ENCODE assay signal across 12 mouse cellular contexts in genomic region chr15:86276538-86277264, GRCm38 (mm10).
DNase-seq lines count a peak whose midpoint lies in the region; ATAC-seq and TF ChIP-seq lines count a peak whose summit lies in the region.
"Had no signal": no experiment of that assay in that cellular context is flagged by ENCODE, and none has a peak within 500 bp of the region (broad histone marks: within the 10 kb centered on the region; RNA-seq: fewer than 3 reads in every experiment).

No protein-coding gene starts in this region.

- TF ChIP-seq POLR2A in heart, adult 2 months (IDR thresholded peaks at IDR 0.05; ENCODE audit: insufficient read depth, low read depth, low read length) = no peak

- no peak overlapping the region for H3K4me2 ChIP-seq in neural tube, embryonic 14.5 days (ENCODE audit: low read depth, low read length)
- H3K4me2 ChIP-seq in neural tube, embryonic 15.5 days = no peak overlapping the region
- peak overlapping the region; percentile 16; the same call in 1 of the 2 replicates for H3K4me2 ChIP-seq in forebrain, embryonic 16.5 days (ENCODE audit: low read length)
- no peak overlapping the region for H3K4me2 ChIP-seq in limb, embryonic 11.5 days (ENCODE audit: low read depth, severe bottlenecking)
- H3K4me2 ChIP-seq in stomach, postnatal 0 days (replicated peaks; ENCODE audit: low read depth) = no peak overlapping the region

- H3K36me3 ChIP-seq in neural tube, embryonic 14.5 days (ENCODE audit: control insufficient read depth, insufficient read depth, low read length) = no peaks in the 10 kb centered on the region
- H3K36me3 ChIP-seq in neural tube, embryonic 15.5 days = no peaks in the 10 kb centered on the region
- no peaks in the 10 kb centered on the region for H3K36me3 ChIP-seq in forebrain, embryonic 16.5 days (ENCODE audit: control insufficient read depth, insufficient read depth)
- H3K36me3 ChIP-seq in limb, embryonic 11.5 days (ENCODE audit: control insufficient read depth, insufficient read depth, low read length) = no peaks in the 10 kb centered on the region
- H3K36me3 ChIP-seq in stomach, postnatal 0 days (ENCODE audit: control insufficient read depth, insufficient read depth, low read length) = no peaks in the 10 kb centered on the region; the same call in 1 of the 2 replicates
- H3K36me3 ChIP-seq in heart, adult 2 months (ENCODE audit: control insufficient read depth, insufficient read depth, low read length) = no peaks in the 10 kb centered on the region

- DNase-seq in limb, embryonic 11.5 days (ENCODE audit: low spot score) = no peak
- DNase-seq in stomach, postnatal 0 days (ENCODE audit: low spot score) = no peak
- no peak for DNase-seq in kidney, postnatal 4 days
- DNase-seq in heart, adult 2 months = no peak
- no peak for DNase-seq in heart, postnatal 4 days
- DNase-seq: cerebellum, adult 9-11 months had no signal

- no peak overlapping the region for H3K4me3 ChIP-seq in neural tube, embryonic 14.5 days (ENCODE audit: low read depth, low read length)
- no peak overlapping the region for H3K4me3 ChIP-seq in neural tube, embryonic 15.5 days (replicated peaks)
- no peak overlapping the region for H3K4me3 ChIP-seq in forebrain, embryonic 16.5 days (replicated peaks; ENCODE audit: low read length)
- no peak overlapping the region for H3K4me3 ChIP-seq in limb, embryonic 11.5 days (ENCODE audit: low read depth, low read length)
- no peak overlapping the region for H3K4me3 ChIP-seq in stomach, postnatal 0 days (ENCODE audit: low read depth, low read length)
- H3K4me3 ChIP-seq in heart, adult 2 months = no peak overlapping the region
- H3K4me3 ChIP-seq: megakaryocyte, embryonic 14.5 days had no signal

- ATAC-seq in neural tube, embryonic 14.5 days (ENCODE audit: low read depth) = 0 out of 2 replicates have a peak, but pooled peaks have one; percentile 29
- ATAC-seq in neural tube, embryonic 15.5 days (ENCODE audit: low FRiP score) = no peak
- ATAC-seq in forebrain, embryonic 16.5 days = peak; percentile 60
- no peak for ATAC-seq in limb, embryonic 11.5 days (ENCODE audit: insufficient number of reproducible peaks, low FRiP score, low TSS enrichment, low read depth)
- no peak for ATAC-seq in stomach, postnatal 0 days (ENCODE audit: low FRiP score, low TSS enrichment)

- H3K27me3 ChIP-seq in neural tube, embryonic 14.5 days (ENCODE audit: control insufficient read depth, insufficient read depth, low read length) = no peaks in the 10 kb centered on the region
- H3K27me3 ChIP-seq in neural tube, embryonic 15.5 days (replicated peaks) = no peaks in the 10 kb centered on the region; the same call in 1 of the 2 replicates
- H3K27me3 ChIP-seq in forebrain, embryonic 16.5 days (replicated peaks; ENCODE audit: control insufficient read depth, insufficient read depth, low read length) = peaks cover 2% of the 10 kb centered on the region
- H3K27me3 ChIP-seq in limb, embryonic 11.5 days (ENCODE audit: control insufficient read depth, insufficient read depth, low read length) = no peaks in the 10 kb centered on the region
- no peaks in the 10 kb centered on the region for H3K27me3 ChIP-seq in stomach, postnatal 0 days (ENCODE audit: control insufficient read depth, insufficient read depth, low read length)
- no peaks in the 10 kb centered on the region for H3K27me3 ChIP-seq in heart, adult 2 months (ENCODE audit: control insufficient read depth, insufficient read depth, low read length)
- H3K27me3 ChIP-seq: CH12.LX; megakaryocyte, embryonic 14.5 days had no signal

- no peaks in the 10 kb centered on the region for H3K9me3 ChIP-seq in neural tube, embryonic 14.5 days (ENCODE audit: control insufficient read depth, low read length)
- H3K9me3 ChIP-seq in neural tube, embryonic 15.5 days (replicated peaks) = no peaks in the 10 kb centered on the region
- no peaks in the 10 kb centered on the region for H3K9me3 ChIP-seq in forebrain, embryonic 16.5 days (ENCODE audit: control insufficient read depth, low read length)
- H3K9me3 ChIP-seq in limb, embryonic 11.5 days (ENCODE audit: control insufficient read depth, low read length) = no peaks in the 10 kb centered on the region
- no peaks in the 10 kb centered on the region for H3K9me3 ChIP-seq in stomach, postnatal 0 days (ENCODE audit: control insufficient read depth, low read length)
- H3K9me3 ChIP-seq: megakaryocyte, embryonic 14.5 days had no signal

- no peak overlapping the region for H3K9ac ChIP-seq in neural tube, embryonic 14.5 days (replicated peaks; ENCODE audit: low read depth, low read length)
- no peak overlapping the region for H3K9ac ChIP-seq in neural tube, embryonic 15.5 days (replicated peaks)
- H3K9ac ChIP-seq in forebrain, embryonic 16.5 days (replicated peaks; ENCODE audit: low read depth, low read length) = no peak overlapping the region; the same call in 1 of the 2 replicates
- H3K9ac ChIP-seq in limb, embryonic 11.5 days (ENCODE audit: low read length) = no peak overlapping the region
- H3K9ac ChIP-seq in stomach, postnatal 0 days (ENCODE audit: low read length) = no peak overlapping the region
- no peak overlapping the region for H3K9ac ChIP-seq in heart, adult 2 months (ENCODE audit: low read depth, low read length)
- H3K9ac ChIP-seq: liver, embryonic 14.5 days had no signal

- 34% methylated on average over 11 of the region's 11 CpGs for WGBS in neural tube, embryonic 14.5 days
- 34% methylated on average over 11 of the region's 11 CpGs for WGBS in neural tube, embryonic 15.5 days
- 15% methylated on average over 11 of the region's 11 CpGs for WGBS in forebrain, embryonic 16.5 days
- WGBS in limb, embryonic 11.5 days = 70% methylated on average over 11 of the region's 11 CpGs
- WGBS in stomach, postnatal 0 days = 69% methylated on average over 11 of the region's 11 CpGs
- WGBS in heart, adult 2 months = 89% methylated on average over 11 of the region's 11 CpGs

- peak; percentile 39 for TF ChIP-seq CTCF in stomach, postnatal 0 days (IDR thresholded peaks at IDR 0.05; ENCODE audit: low read depth)
- TF ChIP-seq CTCF in heart, adult 2 months (IDR thresholded peaks at IDR 0.05) = no peak

- intact Hi-C loops in heart, adult 2 months (cut with DNase I) = no loop called here

- H3K4me1 ChIP-seq in neural tube, embryonic 14.5 days (ENCODE audit: control insufficient read depth, insufficient read depth, low read length) = peaks cover 19% of the 10 kb centered on the region
- peaks cover 55% of the 10 kb centered on the region for H3K4me1 ChIP-seq in neural tube, embryonic 15.5 days
- H3K4me1 ChIP-seq in forebrain, embryonic 16.5 days (replicated peaks; ENCODE audit: control insufficient read depth, insufficient read depth, low read length) = peaks cover 44% of the 10 kb centered on the region
- H3K4me1 ChIP-seq in limb, embryonic 11.5 days (ENCODE audit: control insufficient read depth, insufficient read depth, low read length) = peaks cover 38% of the 10 kb centered on the region
- H3K4me1 ChIP-seq in stomach, postnatal 0 days (replicated peaks; ENCODE audit: control insufficient read depth, insufficient read depth) = no peaks in the 10 kb centered on the region
- no peaks in the 10 kb centered on the region for H3K4me1 ChIP-seq in heart, adult 2 months (ENCODE audit: control insufficient read depth, insufficient read depth, low read length)

- no peak for TF ChIP-seq EP300 in stomach, postnatal 0 days (optimal IDR thresholded peaks at IDR 0.05)
- TF ChIP-seq EP300 in heart, adult 2 months (IDR thresholded peaks at IDR 0.05; ENCODE audit: insufficient read depth, low read depth, low read length) = no peak

- peaks cover 2% of the 10 kb centered on the region; the same call in 1 of the 2 replicates for H3K79me2 ChIP-seq in heart, adult 2 months (replicated peaks; ENCODE audit: control insufficient read depth, insufficient read depth, low read length)

- no peak overlapping the region for H3K27ac ChIP-seq in neural tube, embryonic 14.5 days (ENCODE audit: low read depth, low read length)
- no peak overlapping the region for H3K27ac ChIP-seq in neural tube, embryonic 15.5 days (replicated peaks)
- peak overlapping the region; percentile 46 for H3K27ac ChIP-seq in forebrain, embryonic 16.5 days (ENCODE audit: low read length)
- H3K27ac ChIP-seq in limb, embryonic 11.5 days (replicated peaks; ENCODE audit: low read depth, low read length) = peak overlapping the region; percentile 36; the same call in 1 of the 2 replicates
- H3K27ac ChIP-seq in stomach, postnatal 0 days (replicated peaks) = no peak overlapping the region
- no peak overlapping the region for H3K27ac ChIP-seq in heart, adult 2 months
- H3K27ac ChIP-seq: liver, embryonic 14.5 days had no signal

Comparison
In these comparisons a context has a peak if more than half of its experiments do, and no peak if none do; other contexts are left out.
1. ATAC-seq: peak in neural tube, embryonic 14.5 days (single experiment) and forebrain, embryonic 16.5 days (single experiment); none in neural tube, embryonic 15.5 days (single experiment), limb, embryonic 11.5 days (single experiment) and stomach, postnatal 0 days (single experiment).
2. H3K27ac ChIP-seq: peak in forebrain, embryonic 16.5 days (single experiment) and limb, embryonic 11.5 days (single experiment); none in neural tube, embryonic 14.5 days (single experiment), neural tube, embryonic 15.5 days (single experiment), stomach, postnatal 0 days (single experiment) and heart, adult 2 months (single experiment).